Mouse (Mus musculus) kidney, adult 18-20 months (tissue): ENCODE results near the gene Mdh1.
"Not testable (repeated sequence)": the region's sequence is repeated elsewhere in the genome, so short reads cannot be mapped to it uniquely, and the experiment has no call there.

Experiments used
- DNase-seq: peaks from one replicate; pipeline ENCODE4 v3.0.0; 2021

The Mdh1 gene

GRCm38 (mm10) chr11:21545021-21545420, 27.1 kb downstream of the Mdh1 start:
- no peak for DNase-seq

GRCm38 (mm10) chr11:21542731-21543130, 29.4 kb downstream of the Mdh1 start:
- DNase-seq, result no peak

GRCm38 (mm10) chr11:21540622-21541021, 31.5 kb downstream of the Mdh1 start:
- DNase-seq, result no peak

- DNase-seq, result no peak
Measured at GRCm38 (mm10) chr11:21540072-21540471, 32.1 kb downstream of the Mdh1 start.

- not testable (repeated sequence) for DNase-seq
Measured at GRCm38 (mm10) chr11:21530856-21531255, 41.3 kb downstream of the Mdh1 start.

- no peak for DNase-seq
Measured at GRCm38 (mm10) chr11:21528676-21529394, 43.3 kb downstream of the Mdh1 start.

- peak; percentile 58 for DNase-seq
Measured at GRCm38 (mm10) chr11:21517726-21518125, 54.4 kb downstream of the Mdh1 start.

GRCm38 (mm10) chr11:21516396-21516795, 55.8 kb downstream of the Mdh1 start:
- not testable (repeated sequence) for DNase-seq

- DNase-seq, result not testable (repeated sequence)
Measured at GRCm38 (mm10) chr11:21510577-21510976, 61.6 kb downstream of the Mdh1 start.

- DNase-seq, result not testable (repeated sequence)
Measured at GRCm38 (mm10) chr11:21508713-21509112, 63.5 kb downstream of the Mdh1 start.

- DNase-seq, result not testable (repeated sequence)
Measured at GRCm38 (mm10) chr11:21507073-21507472, 65.1 kb downstream of the Mdh1 start.
